Mouse (Mus musculus): ENCODE data around the gene Hat1.

Hat1 gene

GRCm38 (mm10) chr2:71462553-71462952, 73.8 kb downstream of the Hat1 start:
- no peak for DNase-seq (ENCODE audit: low spot score)

- DNase-seq (ENCODE audit: low spot score), result no peak
Measured at GRCm38 (mm10) chr2:71466103-71466502, 77.3 kb downstream of the Hat1 start.

GRCm38 (mm10) chr2:71466861-71467450, 78.2 kb downstream of the Hat1 start:
- peak; percentile 30 for DNase-seq (ENCODE audit: low spot score)

- DNase-seq (ENCODE audit: low spot score), result no peak
Measured at GRCm38 (mm10) chr2:71471094-71471493, 82.3 kb downstream of the Hat1 start.

GRCm38 (mm10) chr2:71473830-71474229, 85.1 kb downstream of the Hat1 start:
- DNase-seq (ENCODE audit: low spot score), result no peak

GRCm38 (mm10) chr2:71474345-71474744, 85.6 kb downstream of the Hat1 start:
- no peak for DNase-seq (ENCODE audit: low spot score)

- DNase-seq (ENCODE audit: low spot score), result no peak
Measured at GRCm38 (mm10) chr2:71475311-71475710, 86.6 kb downstream of the Hat1 start.

GRCm38 (mm10) chr2:71475760-71476159, 87.0 kb downstream of the Hat1 start:
- no peak for DNase-seq (ENCODE audit: low spot score)

GRCm38 (mm10) chr2:71477787-71478186, 89.0 kb downstream of the Hat1 start:
- DNase-seq (ENCODE audit: low spot score), result no peak

- no peak for DNase-seq (ENCODE audit: low spot score)
Measured at GRCm38 (mm10) chr2:71479917-71480316, 91.2 kb downstream of the Hat1 start.

- no peak for DNase-seq (ENCODE audit: low spot score)
Measured at GRCm38 (mm10) chr2:71481825-71482224, 93.1 kb downstream of the Hat1 start.

GRCm38 (mm10) chr2:71483046-71483716, 94.4 kb downstream of the Hat1 start:
- DNase-seq (ENCODE audit: low spot score), result no peak

GRCm38 (mm10) chr2:71483717-71484066, 94.9 kb downstream of the Hat1 start:
- DNase-seq (ENCODE audit: low spot score), result no peak

Data from ovary, adult 18-20 months (tissue).